Mouse (Mus musculus) left cerebral cortex, adult 18-20 months (tissue): ENCODE data around the gene Lrrc9. TPM values are rescaled to one million over a fixed set of nuclear protein-coding genes. Genes with fewer than 3 reads are reported as not detected.

Experiments
- DNase-seq, 2 experiments: peaks; one replicate each; pipeline ENCODE4 v3.0.0; 2021 to 2022; ENCODE audit warnings: low spot score in 2 of 2, mixed read lengths in 1 of 2
- microRNA-seq, 2 experiments: library from miRNA; unstranded; fragments of <30 nt; microRNA quantifications; one replicate each; pipeline ENCODE4 v1.2.0; 2021
- total RNA-seq, 2 experiments: library from RNA; stranded (reverse); gene quantifications; 2 replicates each; pipeline ENCODE4 v1.2.3; 2021

Lrrc9 gene
- total RNA-seq, 2 experiments from 2014 or later, result 1.9 to 2.2 TPM

DNA sequence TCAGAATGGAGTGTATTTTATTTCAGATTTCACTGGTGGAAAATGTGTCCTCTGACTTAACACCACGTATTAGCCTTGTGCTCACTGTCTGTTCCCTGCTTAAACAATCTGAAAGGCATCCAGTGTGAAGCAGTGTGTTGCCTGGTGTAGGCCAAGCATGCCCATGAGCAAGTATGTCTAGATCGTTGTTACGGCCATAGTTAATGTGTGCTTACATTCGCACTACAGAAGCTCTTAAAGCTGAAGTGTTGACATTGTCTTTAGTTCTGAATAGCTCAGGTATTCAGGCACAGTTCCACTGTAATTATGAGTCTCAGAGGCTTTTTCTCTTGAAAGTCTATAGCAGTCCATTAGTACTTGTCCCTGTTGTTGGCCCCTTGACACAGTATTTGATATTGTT lies 112.7 kb downstream of the Lrrc9 start:
- no peak for DNase-seq

DNA sequence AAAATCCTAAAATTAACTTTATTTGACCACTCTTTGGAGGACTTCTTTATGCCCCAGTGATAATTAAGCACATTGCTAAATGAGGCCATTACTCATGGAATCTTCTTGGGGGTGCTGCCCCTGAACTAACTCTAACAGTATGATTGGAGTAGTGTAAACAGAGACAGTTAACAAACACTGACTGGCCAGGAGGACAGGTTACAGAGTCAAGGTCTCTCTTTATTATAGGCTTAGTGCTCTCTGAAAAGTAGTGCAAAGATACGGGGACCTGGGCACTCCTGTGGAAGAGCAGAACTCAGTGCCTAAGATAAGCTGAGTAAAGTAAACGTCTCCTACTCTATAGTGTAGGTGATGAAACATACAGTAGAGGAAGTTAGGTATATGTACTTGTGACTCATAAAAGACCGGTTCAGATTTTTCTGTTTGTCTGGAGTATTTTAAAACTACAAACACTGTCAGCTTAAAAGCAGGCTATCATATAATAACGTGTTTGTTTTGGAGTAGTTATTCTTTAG lies 122.7 kb downstream of the Lrrc9 start:
- DNase-seq, result no peak

Small RNAs within 50 kb of the gene (microRNA-seq; reads per million reads assigned to microRNA genes)
- gene Gm44392, result 0 reads per million in 2 experiments

Other genes starting within 250 kb of the Lrrc9 start
- 1,000 to 10,000 TPM; 1,342 to 1,442 TPM for gene Rtn1, start 32.8 kb upstream of the Lrrc9 start, total RNA-seq
- gene Pcnx4, start 94.5 kb downstream of the Lrrc9 start, total RNA-seq, result 10 to 100 TPM; 31.4 to 34.3 TPM
- not detected for gene Gm4756, start 207.8 kb downstream of the Lrrc9 start, total RNA-seq
- gene Dhrs7, start 223.0 kb downstream of the Lrrc9 start, total RNA-seq, result 10 to 100 TPM; 39.9 to 44.2 TPM